8 mouse cellular contexts compared by ENCODE assay signal in genomic region chr5:136198474-136199391, GRCm38 (mm10). TPM values are rescaled to one million over a fixed set of nuclear protein-coding genes. Genes with fewer than 3 reads are reported as not detected.
DNase-seq lines count a peak whose midpoint lies in the region; ATAC-seq and TF ChIP-seq lines count a peak whose summit lies in the region.

TSS of gene Prkrip1 (minus strand) at chr5:136198963.

- H3K27me3 ChIP-seq in embryonic facial prominence, embryonic 14.5 days (replicated peaks; ENCODE audit: control insufficient read depth, insufficient read depth, low read length): no peaks in the 10 kb centered on the region
- no peaks in the 10 kb centered on the region for H3K27me3 ChIP-seq in heart, adult 2 months (ENCODE audit: control insufficient read depth, insufficient read depth, low read length)
- H3K27me3 ChIP-seq in limb, embryonic 13.5 days: no peaks in the 10 kb centered on the region
- no peaks in the 10 kb centered on the region for H3K27me3 ChIP-seq in midbrain, embryonic 16.5 days (ENCODE audit: control insufficient read depth, insufficient read depth, low read depth, low read length)

- H3K27ac ChIP-seq in embryonic facial prominence, embryonic 14.5 days (replicated peaks; ENCODE audit: low read depth, low read length): peak within 1 kb of the TSS; percentile 74
- peak within 1 kb of the TSS; percentile 92 for H3K27ac ChIP-seq in heart, adult 2 months
- 0 out of 2 replicates have a peak within 1 kb of the TSS, but pooled peaks have one; percentile 15 for H3K27ac ChIP-seq in limb, embryonic 13.5 days
- H3K27ac ChIP-seq in midbrain, embryonic 16.5 days (ENCODE audit: low read length): peak within 1 kb of the TSS; percentile 83

- H3K79me2 ChIP-seq in heart, adult 2 months (replicated peaks; ENCODE audit: control insufficient read depth, insufficient read depth, low read length): no peaks in the 10 kb centered on the region

- peak; percentile 89 for ATAC-seq in embryonic facial prominence, embryonic 14.5 days (ENCODE audit: low read depth)
- peak; percentile 88 for ATAC-seq in limb, embryonic 13.5 days (ENCODE audit: low FRiP score, low read depth)
- ATAC-seq in midbrain, embryonic 16.5 days: peak; percentile 84

- under 1% methylated on average over 58 of the region's 62 CpGs for WGBS in embryonic facial prominence, embryonic 14.5 days
- under 1% methylated on average over 62 of the region's 62 CpGs for WGBS in heart, adult 2 months
- WGBS in limb, embryonic 13.5 days: under 1% methylated on average over 62 of the region's 62 CpGs
- under 1% methylated on average over 62 of the region's 62 CpGs for WGBS in midbrain, embryonic 16.5 days

- H3K4me2 ChIP-seq in embryonic facial prominence, embryonic 14.5 days (ENCODE audit: low read depth, low read length): peak within 1 kb of the TSS; percentile 95
- peak within 1 kb of the TSS; percentile 95 for H3K4me2 ChIP-seq in limb, embryonic 13.5 days (replicated peaks)
- H3K4me2 ChIP-seq in midbrain, embryonic 16.5 days (ENCODE audit: low read length): peak within 1 kb of the TSS; percentile 90

- peak; percentile 95 for DNase-seq in 3T3-L1 (ENCODE audit: low read depth, low spot score)
- DNase-seq in adrenal gland, postnatal 4 days (ENCODE audit: low spot score in 2 of 2): peak; percentile 84 to 91
- peak; percentile 96 for DNase-seq in embryonic facial prominence, embryonic 14.5 days (ENCODE audit: low spot score)
- peak; percentile 94 to 95 for DNase-seq in heart, adult 2 months
- peak; percentile 92 to 94 for DNase-seq in kidney, adult 8-10 months
- DNase-seq in spleen, postnatal 10 days (ENCODE audit: low spot score in 2 of 2): peak; percentile 94 to 95

- peak within 1 kb of the TSS; percentile 91 for H3K4me3 ChIP-seq in embryonic facial prominence, embryonic 14.5 days (ENCODE audit: low read depth, low read length)
- H3K4me3 ChIP-seq in heart, adult 2 months: peak within 1 kb of the TSS; percentile 99
- H3K4me3 ChIP-seq in limb, embryonic 13.5 days: peak within 1 kb of the TSS; percentile 99
- H3K4me3 ChIP-seq in midbrain, embryonic 16.5 days (ENCODE audit: low read depth, low read length): peak within 1 kb of the TSS; percentile 92

- intact Hi-C loops in heart, adult 2 months (cut with DNase I): loop anchor here (5.0 kb wide), 1 partner anchor 216 kb away; the partner anchor contains the start of gene Zp3

- peak within 1 kb of the TSS; percentile 95 for H3K9ac ChIP-seq in embryonic facial prominence, embryonic 14.5 days (ENCODE audit: low read depth, low read length)
- peak within 1 kb of the TSS; percentile 85 for H3K9ac ChIP-seq in heart, adult 2 months (ENCODE audit: low read depth, low read length)
- H3K9ac ChIP-seq in limb, embryonic 13.5 days: peak within 1 kb of the TSS; percentile 93
- H3K9ac ChIP-seq in midbrain, embryonic 16.5 days (ENCODE audit: low read depth, low read length): peak within 1 kb of the TSS; percentile 88

- no peak for TF ChIP-seq EP300 in heart, adult 2 months (IDR thresholded peaks at IDR 0.05; ENCODE audit: insufficient read depth, low read depth, low read length)

- no peaks in the 10 kb centered on the region for H3K9me3 ChIP-seq in embryonic facial prominence, embryonic 14.5 days (ENCODE audit: control insufficient read depth, low read length)
- H3K9me3 ChIP-seq in limb, embryonic 13.5 days: no peaks in the 10 kb centered on the region
- no peaks in the 10 kb centered on the region for H3K9me3 ChIP-seq in midbrain, embryonic 16.5 days (replicated peaks; ENCODE audit: control insufficient read depth, low read length, poor library complexity, severe bottlenecking)

- TF ChIP-seq CTCF in heart, adult 2 months (IDR thresholded peaks at IDR 0.05): no peak

- H3K36me3 ChIP-seq in embryonic facial prominence, embryonic 14.5 days (ENCODE audit: control insufficient read depth, insufficient read depth, low read length): peaks cover 35% of the 10 kb centered on the region
- no peaks in the 10 kb centered on the region for H3K36me3 ChIP-seq in heart, adult 2 months (ENCODE audit: control insufficient read depth, insufficient read depth, low read length)
- peaks cover 35% of the 10 kb centered on the region for H3K36me3 ChIP-seq in limb, embryonic 13.5 days
- H3K36me3 ChIP-seq in midbrain, embryonic 16.5 days (ENCODE audit: control insufficient read depth, insufficient read depth, low read length): peaks cover 21% of the 10 kb centered on the region

- TF ChIP-seq POLR2A in heart, adult 2 months (IDR thresholded peaks at IDR 0.05; ENCODE audit: insufficient read depth, low read depth, low read length): peak; percentile 83

- peaks cover 5% of the 10 kb centered on the region; the same call in 1 of the 2 replicates for H3K4me1 ChIP-seq in embryonic facial prominence, embryonic 14.5 days (ENCODE audit: control insufficient read depth, insufficient read depth, low read length)
- peaks cover 4% of the 10 kb centered on the region for H3K4me1 ChIP-seq in heart, adult 2 months (ENCODE audit: control insufficient read depth, insufficient read depth, low read length)
- H3K4me1 ChIP-seq in limb, embryonic 13.5 days: peaks cover 15% of the 10 kb centered on the region
- peaks cover 13% of the 10 kb centered on the region for H3K4me1 ChIP-seq in midbrain, embryonic 16.5 days (ENCODE audit: control insufficient read depth, insufficient read depth, low read length)

RNA-seq across cellular contexts. Expression of gene Prkrip1, which starts in this region (rescaled TPM):
- total RNA-seq in adrenal gland, postnatal 4 days (2021): 10 to 100 TPM; 35.4 to 36.7 TPM
- polyA plus RNA-seq in embryonic facial prominence, embryonic 14.5 days (2014; fragmentation: Nextera tagmentation; extraction: Ambion mirVana): 48.0 and 52.0 TPM in 2 replicates
- total RNA-seq in heart, adult 2 months (2021): 10 to 100 TPM; 16.8 to 19.0 TPM
- 8.2 and 9.2 TPM in 2 replicates for polyA plus RNA-seq in heart, adult 2 months (2012; rRNA removed)
- 55.3 and 60.1 TPM in 2 replicates for polyA plus RNA-seq in limb, embryonic 13.5 days (2015; fragmentation: Nextera tagmentation; extraction: Ambion mirVana)
- polyA plus RNA-seq in midbrain, embryonic 16.5 days (2015; fragmentation: Nextera tagmentation; extraction: Ambion mirVana): 59.4 and 73.5 TPM in 2 replicates

Comparison
In these comparisons a context has a peak if more than half of its experiments do, and no peak if none do; other contexts are left out.
1. Peak in every context shown above with its lines: DNase-seq, ATAC-seq, H3K4me3 ChIP-seq and H3K27ac ChIP-seq.
2. H3K27ac ChIP-seq: peak in every context shown above with its lines; median percentile 92 in heart, adult 2 months; 83 in midbrain, embryonic 16.5 days; 74 in embryonic facial prominence, embryonic 14.5 days; 15 in limb, embryonic 13.5 days.